Mouse (Mus musculus) embryo, embryonic 9.5 days (tissue): ENCODE results near the gene Spata19.
A peak's percentile ranks its signal among the peaks of the same experiment; 100 is the strongest.

Experiments
- DNase-seq: peaks from one replicate; pipeline ENCODE4 v3.0.0-alpha.2; 2017; ENCODE audit errors: extremely low spot score

Spata19 gene

GRCm38 (mm10) chr9:27396500-27396899 lies at the start of gene Spata19:
Spata19 (plus strand) TSS chr9:27396800.
- no peak for DNase-seq

GRCm38 (mm10) chr9:27353082-27353481 lies 43.5 kb upstream of the Spata19 start:
- DNase-seq = no peak

GRCm38 (mm10) chr9:27357893-27358292 lies 38.7 kb upstream of the Spata19 start:
- DNase-seq = no peak

GRCm38 (mm10) chr9:27367231-27367630 lies 29.4 kb upstream of the Spata19 start:
- DNase-seq = peak; percentile 8

GRCm38 (mm10) chr9:27369108-27369507 lies 27.5 kb upstream of the Spata19 start:
- DNase-seq = no peak

GRCm38 (mm10) chr9:27375746-27376145 lies 20.9 kb upstream of the Spata19 start:
- no peak for DNase-seq

GRCm38 (mm10) chr9:27386951-27387350 lies 9.6 kb upstream of the Spata19 start:
- DNase-seq = no peak

GRCm38 (mm10) chr9:27401169-27401568 lies 4.6 kb downstream of the Spata19 start:
- DNase-seq = no peak

- DNase-seq = peak; percentile 63
These were observed 13.1 kb downstream of the Spata19 start for GRCm38 (mm10) chr9:27409733-27410132.

GRCm38 (mm10) chr9:27414058-27414460 lies 17.5 kb downstream of the Spata19 start:
- DNase-seq = peak; percentile 85

GRCm38 (mm10) chr9:27424511-27424910 lies 27.9 kb downstream of the Spata19 start:
- no peak for DNase-seq

GRCm38 (mm10) chr9:27428552-27428951 lies 32.0 kb downstream of the Spata19 start:
- no peak for DNase-seq

- no peak for DNase-seq
These were observed 36.7 kb downstream of the Spata19 start for GRCm38 (mm10) chr9:27433301-27433700.

- DNase-seq = no peak
These were observed 39.3 kb downstream of the Spata19 start for GRCm38 (mm10) chr9:27435936-27436335.

- DNase-seq = no peak
These were observed 40.9 kb downstream of the Spata19 start for GRCm38 (mm10) chr9:27437391-27438061.

GRCm38 (mm10) chr9:27449780-27450422 lies 53.3 kb downstream of the Spata19 start:
- peak; percentile 29 for DNase-seq
